Mouse (Mus musculus): Measurements from ENCODE around the gene Sebox.

GRCm38 (mm10) chr11:78453675-78454074 lies 49.6 kb upstream of the Sebox start:
- TF ChIP-seq GATA1 (IDR thresholded peaks at IDR 0.05; ENCODE audit: borderline replicate concordance, low read length), result no peak
- TF ChIP-seq FLI1 (IDR thresholded peaks at IDR 0.05; ENCODE audit: low read length), result no peak

Measured in megakaryocyte, embryonic 14.5 days (primary cell).